ENCODE assay signal across 8 mouse cellular contexts in the genomic region with DNA sequence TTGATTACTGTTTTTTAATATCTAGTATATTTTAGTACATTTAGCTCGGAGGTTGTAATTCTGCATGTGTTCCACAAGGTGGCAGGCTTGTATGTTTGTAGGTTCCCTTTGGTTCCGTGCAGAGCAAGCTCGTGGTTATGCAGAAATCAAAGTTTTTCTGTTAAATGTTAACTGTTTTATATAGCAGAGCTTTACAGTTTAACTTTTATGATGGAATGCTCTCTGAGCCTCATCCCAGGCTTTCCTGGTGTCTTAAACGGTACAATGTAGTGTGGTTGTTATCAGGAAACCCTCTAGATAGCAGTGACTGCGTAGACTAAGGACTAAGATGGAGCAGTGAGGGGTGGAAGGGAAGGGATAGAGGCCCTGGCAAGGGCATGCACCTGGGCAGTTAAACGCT.
DNase-seq lines count a peak whose midpoint lies in the region; ATAC-seq lines count a peak whose summit lies in the region.

No protein-coding gene starts in this region.

- peak; percentile 42 for DNase-seq in gastrocnemius, adult 18-20 months (ENCODE audit: low spot score)
- DNase-seq in gastrocnemius, postnatal 36 days = no peak
- DNase-seq in urinary bladder, postnatal 25 days (ENCODE audit: low spot score) = peak; percentile 31
- no peak for DNase-seq in urinary bladder, postnatal 10 days (ENCODE audit: low spot score)
- peak; percentile 69 for DNase-seq in kidney, postnatal 14 days
- DNase-seq in gastrocnemius, postnatal 14 days = no peak

- 0 out of 2 replicates have a peak, but pooled peaks have one; percentile 42 for ATAC-seq in erythroid progenitor cell, adult 5-6 weeks (replicated peaks; ENCODE audit: low FRiP score, poor library complexity, severe bottlenecking)
- 0 out of 2 replicates have a peak, but pooled peaks have one; percentile 36 for ATAC-seq in neutrophil, adult 5-6 weeks (ENCODE audit: extremely low read depth, insufficient number of reproducible peaks, low FRiP score, poor library complexity, severe bottlenecking)

- intact Hi-C loops in gastrocnemius, postnatal 36 days (cut with DNase I) = loop anchor here (2.0 kb wide), 1 partner anchor 531 kb away; no protein-coding TSS in a partner anchor
- intact Hi-C loops in gastrocnemius, postnatal 14 days (cut with DNase I; ENCODE audit: low total_unique reads) = loop anchor here (5.0 kb wide), 1 partner anchor 532 kb away; no protein-coding TSS in a partner anchor

Comparison
In these comparisons a context has a peak if more than half of its experiments do, and no peak if none do; other contexts are left out.
1. DNase-seq: peak in gastrocnemius, adult 18-20 months (single experiment), urinary bladder, postnatal 25 days (single experiment) and kidney, postnatal 14 days (single experiment); none in gastrocnemius, postnatal 36 days (0 of 2), urinary bladder, postnatal 10 days (single experiment) and gastrocnemius, postnatal 14 days (single experiment).